Mouse (Mus musculus) right cerebral cortex, postnatal 4 days (tissue): ENCODE measurements around the gene Vil1.

Experiments used
- DNase-seq: peaks from one replicate; pipeline ENCODE4 v3.0.0-alpha.2; 2022

The Vil1 gene

DNA sequence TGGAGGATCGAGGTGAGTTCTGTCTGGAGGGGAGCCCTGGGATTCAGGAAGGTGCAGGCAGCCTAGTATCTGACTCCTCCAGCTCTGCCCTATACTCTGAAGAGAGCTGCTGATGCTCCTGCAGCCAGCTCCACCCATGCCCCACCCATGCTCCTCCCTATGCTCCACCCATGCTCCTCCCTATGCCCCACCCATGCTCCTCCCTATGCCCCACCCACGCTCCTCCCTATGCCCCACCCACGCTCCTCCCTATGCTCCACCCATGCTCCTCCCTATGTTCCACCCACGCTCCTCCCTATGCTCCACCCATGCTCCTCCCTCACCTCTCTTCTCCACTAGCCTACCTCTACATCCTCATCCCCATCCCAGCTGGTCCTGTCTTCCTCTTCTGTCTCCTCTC is 6.0 kb downstream of the Vil1 start:
- DNase-seq: no peak

- no peak for DNase-seq
Observed at GRCm38 (mm10) chr1:74418747-74419439, 9.7 kb downstream of the Vil1 start.

DNA sequence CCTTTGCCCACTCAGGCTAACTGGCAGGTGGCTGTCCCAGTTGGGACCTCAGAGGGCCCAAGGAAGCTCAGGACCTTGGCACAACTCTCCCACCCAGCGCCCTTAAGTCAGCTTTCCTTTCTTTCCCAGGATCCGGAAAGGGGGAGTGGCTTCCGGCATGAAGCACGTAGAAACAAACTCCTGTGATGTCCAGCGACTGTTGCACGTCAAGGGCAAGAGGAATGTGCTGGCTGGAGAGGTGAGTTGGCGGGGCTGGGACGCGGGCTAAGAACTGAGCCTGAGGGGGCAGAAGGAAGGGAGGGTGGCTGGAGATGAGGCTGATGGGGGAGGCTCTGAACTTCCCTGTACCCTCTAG is 10.2 kb downstream of the Vil1 start:
- no peak for DNase-seq

DNA sequence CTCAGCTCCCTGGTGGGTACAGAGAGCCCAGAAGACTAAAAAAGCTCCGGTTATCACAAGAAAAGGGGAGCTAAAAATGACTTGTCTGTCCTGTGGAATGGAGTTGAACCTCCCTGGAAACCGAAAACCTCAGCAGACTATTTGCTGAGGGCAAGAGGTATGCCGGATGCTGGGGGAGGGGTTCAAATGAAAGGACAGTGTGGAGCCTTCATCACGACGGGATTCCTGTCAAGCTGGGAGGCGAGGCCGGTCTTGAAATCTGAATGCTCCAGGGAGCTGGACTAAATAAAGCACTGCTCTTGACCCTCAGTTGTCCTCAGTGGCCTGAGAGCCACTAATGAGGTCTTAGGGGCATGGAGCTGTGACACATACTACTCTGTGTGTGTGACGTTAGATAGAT is 14.0 kb downstream of the Vil1 start:
- no peak for DNase-seq

DNA sequence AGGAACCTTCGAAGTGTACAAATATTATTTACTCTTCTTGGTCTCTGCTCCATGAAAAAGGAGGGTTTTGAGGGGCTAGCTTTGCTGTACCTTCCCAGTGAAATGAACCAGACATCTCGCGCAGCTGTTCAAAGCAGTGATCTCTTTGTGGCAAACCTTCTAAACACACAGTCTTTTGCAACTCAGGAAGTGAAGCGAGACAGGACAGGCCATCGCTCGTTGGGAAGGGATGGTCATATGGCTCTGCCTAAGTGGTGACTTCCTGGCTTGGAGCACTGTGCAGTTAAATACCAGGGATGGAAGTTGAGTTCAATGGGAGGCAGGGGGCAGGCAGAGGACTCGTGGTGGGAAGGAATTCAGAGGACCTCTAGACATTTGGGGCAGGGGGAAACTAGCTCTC is 16.7 kb downstream of the Vil1 start:
- no peak for DNase-seq

GRCm38 (mm10) chr1:74433220-74433619 is 24.0 kb downstream of the Vil1 start:
- DNase-seq: no peak

GRCm38 (mm10) chr1:74434596-74434995 is 25.4 kb downstream of the Vil1 start:
- no peak for DNase-seq

DNA sequence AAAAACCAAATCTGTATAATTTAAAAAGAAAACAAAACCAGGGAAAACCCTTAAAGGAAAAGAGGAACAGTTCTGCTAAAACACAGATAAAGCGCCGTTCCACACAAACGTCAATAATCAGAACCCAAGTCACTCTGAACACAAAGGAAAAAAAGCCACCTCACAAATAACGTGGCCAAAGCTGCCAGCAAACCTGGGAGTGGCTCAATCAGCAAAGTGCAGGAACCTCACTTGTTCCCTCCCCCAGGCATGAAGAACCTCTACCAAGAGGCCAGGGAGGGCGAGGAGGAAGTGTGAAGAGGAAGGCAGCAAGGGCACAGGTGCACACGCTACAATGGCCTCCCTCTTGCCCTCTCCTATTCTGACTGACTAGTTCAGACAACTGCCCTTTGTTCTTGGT is 26.4 kb downstream of the Vil1 start:
- no peak for DNase-seq

DNA sequence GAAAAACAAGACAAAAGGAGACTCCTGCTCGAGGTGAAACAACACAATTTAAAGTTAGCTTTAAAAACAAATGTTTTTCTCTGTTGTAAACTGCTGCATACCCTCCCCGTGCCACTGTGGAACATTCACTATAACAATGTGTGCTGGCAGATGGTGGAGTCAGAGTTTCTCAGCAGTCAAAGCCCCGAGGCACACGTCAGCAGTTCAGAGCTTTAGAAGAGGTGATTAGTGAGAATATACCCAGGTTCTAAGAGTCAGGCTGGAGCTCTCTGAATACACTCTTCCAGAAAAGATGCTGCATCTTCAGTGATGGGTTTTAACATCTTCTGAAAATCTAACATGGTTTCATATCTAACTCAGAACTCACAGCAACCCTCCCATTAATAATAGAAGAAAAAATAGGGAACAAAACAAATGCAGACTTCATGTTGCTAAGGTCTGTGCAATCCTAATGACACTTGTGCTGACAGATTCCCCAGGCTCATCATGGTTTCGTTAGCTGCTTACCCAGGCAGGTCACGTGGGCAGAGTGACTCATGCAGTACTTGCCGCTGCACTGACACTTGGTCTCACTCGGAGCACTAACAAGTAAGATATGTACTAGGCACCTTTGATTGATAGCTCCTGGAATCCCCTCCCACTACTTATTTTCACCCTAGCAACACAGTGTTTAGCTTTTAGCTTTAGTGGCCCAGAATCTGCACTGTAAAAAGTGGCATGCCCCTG is 28.7 kb downstream of the Vil1 start:
- DNase-seq: no peak

DNA sequence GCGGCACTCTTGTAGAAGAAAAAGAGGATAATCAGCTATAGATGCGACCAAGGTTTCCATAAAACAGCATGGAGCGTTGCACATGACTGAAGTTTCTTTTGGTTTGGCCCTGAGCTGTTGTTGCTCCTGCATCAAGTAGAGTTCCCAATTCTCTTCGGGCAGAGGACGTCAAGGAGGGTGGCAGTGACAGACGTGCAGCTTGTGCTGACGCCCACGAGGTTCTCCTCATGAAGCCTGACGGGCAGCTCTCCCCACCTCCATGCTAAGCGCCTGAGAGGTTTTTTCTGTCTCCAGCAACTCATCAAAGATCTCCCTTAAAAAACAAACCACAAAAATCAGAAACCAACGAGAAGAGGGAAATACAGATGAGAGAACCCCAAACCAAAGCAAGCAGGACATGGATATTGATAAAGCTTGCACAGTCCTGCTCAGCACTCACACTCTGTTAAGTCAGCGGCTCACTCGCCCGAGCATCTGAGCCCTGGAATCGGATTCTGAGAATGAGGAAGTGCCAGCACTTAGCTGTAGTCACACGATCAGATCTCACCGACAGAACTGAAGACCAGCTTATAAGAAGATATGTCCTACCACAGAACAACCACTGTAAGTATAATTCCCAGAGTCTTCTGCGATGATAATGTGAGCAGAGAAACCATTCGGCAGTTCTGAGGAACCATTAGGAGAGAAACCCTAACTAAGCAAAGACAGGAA is 30.1 kb downstream of the Vil1 start:
- DNase-seq: no peak

- DNase-seq: no peak
Observed at GRCm38 (mm10) chr1:74444538-74444937, 35.4 kb downstream of the Vil1 start.

DNA sequence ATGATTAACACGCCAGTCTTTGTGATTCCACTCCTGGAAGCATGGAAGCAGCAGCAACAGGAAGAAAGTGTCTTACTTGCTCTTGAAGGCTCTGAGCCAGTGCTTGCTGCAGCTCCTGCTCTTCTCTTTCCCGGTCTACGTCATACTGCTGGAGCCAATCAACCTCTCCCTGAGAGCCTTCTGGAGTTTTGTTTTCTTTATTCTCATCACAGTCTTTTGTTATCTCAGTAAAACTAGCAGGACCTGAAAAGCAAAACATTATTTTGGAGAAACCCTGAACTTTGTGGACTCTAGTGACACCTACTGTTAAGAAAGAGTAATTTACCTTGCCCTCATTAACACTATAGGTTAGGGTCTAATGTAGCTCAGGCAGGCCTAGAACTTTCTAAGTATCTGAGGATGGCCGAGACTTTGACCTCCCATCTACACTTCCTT is 43.5 kb downstream of the Vil1 start:
- no peak for DNase-seq

DNA sequence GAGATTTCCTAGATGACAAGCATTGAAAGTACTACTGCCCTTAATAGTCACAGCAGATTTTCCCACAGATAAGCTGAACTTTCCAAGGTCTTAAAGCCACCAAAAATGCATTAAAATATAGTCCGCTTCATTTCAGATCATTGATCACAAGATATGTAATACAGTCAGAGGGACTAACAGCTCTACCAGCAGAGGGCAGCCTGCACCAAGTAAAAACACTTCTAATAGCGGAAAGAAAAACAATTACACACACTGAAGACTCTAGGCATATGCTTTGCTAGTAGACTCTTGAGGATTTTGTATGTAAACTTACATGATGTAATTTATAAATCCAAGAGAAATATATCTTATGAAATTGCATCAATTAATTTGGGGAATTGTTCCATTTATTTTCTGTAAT is 51.1 kb downstream of the Vil1 start:
- DNase-seq: peak; percentile 28
